Mouse (Mus musculus): Measurements from ENCODE around the gene Plch2.

The Plch2 gene

DNA sequence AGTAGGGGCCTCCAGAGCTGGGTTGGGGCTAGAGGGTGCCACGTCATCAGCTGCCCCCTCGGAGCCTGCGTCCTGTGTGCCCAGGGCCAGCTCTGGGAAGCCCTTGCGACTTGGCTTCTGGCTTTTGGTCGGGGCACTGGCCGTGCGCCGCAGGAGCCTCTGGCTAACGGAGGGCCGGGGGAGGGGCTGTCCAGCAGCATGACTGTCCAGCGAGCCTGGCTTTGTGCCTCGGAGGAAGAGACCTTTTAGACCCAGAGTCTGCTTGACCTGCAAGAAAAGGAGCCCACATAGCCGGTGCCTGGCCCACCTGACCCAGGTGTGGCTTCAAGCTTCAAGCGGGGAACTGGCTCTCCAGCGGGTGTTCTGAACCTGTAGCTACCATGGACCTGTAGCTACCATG, 69.8 kb downstream of the Plch2 start:
- no peak for DNase-seq (ENCODE audit: low spot score in 2 of 2)

DNA sequence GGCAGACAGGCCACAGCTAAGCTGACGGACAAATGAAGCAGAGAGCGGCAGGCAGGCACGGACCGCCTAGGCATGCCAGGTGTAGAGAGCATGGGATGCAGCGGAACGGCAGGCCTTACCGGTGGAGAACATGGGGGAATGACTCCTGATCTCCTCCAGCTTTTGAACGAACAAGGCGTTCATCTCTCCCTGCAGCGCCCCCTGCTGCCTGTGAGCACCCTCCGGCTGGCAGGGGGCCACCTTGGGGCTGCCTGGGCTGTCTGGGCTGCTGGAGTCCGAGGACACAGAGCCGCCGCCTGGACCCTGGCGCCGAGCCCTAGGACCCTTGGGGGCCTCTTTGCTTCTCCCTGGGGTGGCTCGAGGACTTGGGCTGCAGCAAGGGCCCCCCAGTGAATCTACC, 70.5 kb downstream of the Plch2 start:
- DNase-seq (ENCODE audit: low spot score in 2 of 2), result peak; percentile 77 to 92

DNA sequence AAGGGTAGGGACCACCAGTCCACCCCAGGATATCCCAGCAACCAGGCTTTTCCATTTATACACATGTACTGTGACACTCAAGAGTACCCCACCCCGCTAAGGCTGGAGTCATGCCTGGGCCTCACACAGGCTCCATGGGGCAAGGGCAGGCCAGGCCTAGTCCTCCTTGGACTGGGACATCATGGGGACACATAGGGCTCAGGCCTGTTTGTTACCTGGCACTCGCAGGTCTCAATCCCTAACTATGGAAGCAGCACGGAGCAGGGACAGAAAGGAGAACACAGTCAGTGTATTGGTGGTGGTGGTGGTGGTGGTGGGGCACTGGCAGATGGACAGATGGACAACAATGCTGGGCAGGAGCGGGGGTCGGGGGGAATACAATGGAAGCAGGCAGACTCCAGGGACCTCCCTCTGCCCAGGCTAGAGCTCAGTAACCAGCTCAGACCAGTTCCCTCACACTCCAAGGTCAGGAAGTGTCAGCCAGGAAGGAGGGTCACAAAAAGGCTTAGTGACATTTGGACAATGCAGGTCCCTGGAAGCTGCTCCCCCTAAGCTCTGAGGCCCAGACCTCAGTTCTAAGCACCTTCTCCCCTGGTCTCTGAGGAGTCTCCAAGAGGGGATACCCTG, 71.3 kb downstream of the Plch2 start:
- DNase-seq (ENCODE audit: low spot score in 2 of 2), result no peak

DNA sequence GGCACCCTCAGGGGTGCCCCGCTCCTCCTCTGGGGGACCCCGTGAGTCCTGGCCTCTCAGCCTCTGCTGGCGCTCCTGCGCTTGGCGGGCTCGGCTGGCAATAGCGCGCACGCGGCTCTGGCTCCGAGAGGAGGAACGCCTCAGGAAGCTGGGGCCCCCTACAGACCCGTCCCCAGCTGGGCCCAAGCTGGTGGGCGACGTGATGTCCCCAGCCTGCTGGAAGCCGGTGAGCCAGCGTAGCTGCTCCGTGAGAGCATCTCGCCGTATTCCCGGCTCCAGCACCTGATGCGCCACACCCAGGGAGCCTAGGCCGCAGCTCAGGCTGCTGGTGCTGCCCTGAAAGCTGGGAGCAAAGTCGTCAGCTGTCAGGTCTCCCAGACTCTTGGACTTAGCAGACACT, 72.8 kb downstream of the Plch2 start:
- DNase-seq (ENCODE audit: low spot score in 2 of 2), result no peak

DNA sequence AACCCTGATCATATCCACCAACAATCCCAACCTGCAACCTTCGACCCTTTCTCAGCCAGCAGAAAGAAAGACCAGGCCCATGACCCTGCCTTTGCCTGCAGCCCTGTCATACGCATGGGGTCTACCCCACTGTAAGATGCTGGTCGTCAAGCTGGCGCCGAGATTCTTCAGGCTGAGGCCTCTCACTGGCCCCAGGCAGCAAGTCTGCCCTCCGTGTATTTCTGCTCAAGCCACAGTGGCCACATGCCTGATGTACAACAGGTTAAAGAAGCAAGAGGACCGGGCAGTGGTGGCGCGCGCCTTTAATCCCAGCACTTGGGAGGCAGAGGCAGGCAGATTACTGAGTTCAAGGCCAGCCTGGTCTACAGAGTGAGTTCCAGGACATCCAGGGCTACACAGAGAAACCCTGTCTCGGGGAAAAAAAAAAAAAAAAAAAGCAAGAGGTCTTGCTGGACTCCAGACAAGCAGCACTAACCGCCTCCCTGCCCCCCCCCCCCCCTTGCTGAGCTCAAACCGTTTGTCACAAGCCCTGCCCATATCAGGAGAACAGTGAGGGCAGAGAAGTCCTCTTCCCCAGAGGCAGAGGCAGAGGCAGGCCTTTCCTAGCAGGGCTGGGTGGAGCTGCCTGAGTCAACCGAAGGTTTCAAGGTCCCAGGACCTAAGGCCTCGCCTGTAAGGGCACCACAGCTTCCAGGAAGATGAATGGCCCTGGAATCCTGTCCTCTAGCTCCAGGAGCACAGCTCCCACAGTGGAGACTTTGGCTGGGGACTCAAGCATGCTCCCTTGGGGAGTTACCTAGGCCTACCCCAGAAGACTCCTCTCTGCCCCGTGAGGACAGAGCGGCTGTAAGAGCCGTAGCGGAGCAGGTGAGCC, 74.1 kb downstream of the Plch2 start:
- no peak for DNase-seq (ENCODE audit: low spot score in 2 of 2)

DNA sequence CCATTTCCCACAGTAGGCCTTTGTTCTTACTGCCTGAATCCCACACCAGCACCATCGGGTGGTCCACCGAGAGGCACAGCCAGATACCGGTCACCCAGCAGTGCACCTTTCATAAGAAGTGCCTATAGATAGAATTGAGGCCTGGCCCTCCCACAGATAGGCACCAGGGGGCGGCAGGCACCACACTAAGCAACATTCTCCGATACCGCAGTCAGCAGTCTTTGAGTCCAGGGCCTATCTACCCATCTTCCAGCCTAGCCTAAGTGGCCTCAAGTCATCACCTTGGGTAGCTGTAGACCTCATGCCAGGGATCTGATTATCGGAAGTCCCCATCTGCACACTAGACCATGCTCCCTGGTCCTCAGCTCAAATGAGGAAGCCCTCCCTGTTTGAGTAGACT, 75.1 kb downstream of the Plch2 start:
- peak; percentile 53 to 77 for DNase-seq (ENCODE audit: low spot score in 2 of 2)

DNA sequence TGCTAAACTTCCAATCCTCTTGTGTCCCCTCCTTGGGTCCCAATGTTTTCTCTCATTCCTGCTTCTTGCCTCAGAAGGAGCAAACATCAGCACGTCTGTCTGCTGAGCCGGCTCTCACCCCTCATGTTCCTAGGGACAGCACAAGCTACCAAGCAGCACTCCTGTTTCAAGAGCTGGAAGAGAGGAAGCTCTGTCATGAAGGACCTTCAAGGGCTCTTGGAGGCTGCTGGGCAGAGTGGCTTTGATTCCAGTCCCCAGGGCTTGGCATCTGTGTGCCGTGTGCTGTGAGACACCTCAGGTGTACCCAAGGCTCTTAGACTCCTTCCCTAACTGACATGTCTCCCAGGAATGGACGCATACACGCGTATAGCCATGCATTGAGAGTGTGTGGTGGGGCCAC, 75.5 kb downstream of the Plch2 start:
- no peak for DNase-seq (ENCODE audit: low spot score in 2 of 2)

DNA sequence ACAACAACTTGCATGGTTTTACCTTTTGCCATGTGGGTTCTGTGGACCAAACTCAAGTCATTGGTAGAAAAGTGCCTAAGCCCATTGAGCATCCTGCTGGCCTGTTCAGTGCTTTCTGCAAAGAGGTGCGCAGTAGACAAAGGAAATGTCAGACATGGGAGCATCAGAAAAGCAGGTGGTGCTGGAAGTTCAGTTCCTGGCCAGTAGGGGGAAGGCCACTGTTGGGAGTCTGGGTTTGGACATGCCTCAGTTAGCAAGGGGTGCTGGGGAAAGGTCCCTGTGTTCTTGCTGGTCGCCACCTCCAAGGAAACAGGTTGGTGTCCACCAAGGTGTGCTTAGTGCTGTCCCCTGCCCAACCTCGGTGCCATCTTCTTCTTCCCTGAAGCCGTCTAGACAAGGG, 76.5 kb downstream of the Plch2 start:
- no peak for DNase-seq (ENCODE audit: low spot score in 2 of 2)

DNA sequence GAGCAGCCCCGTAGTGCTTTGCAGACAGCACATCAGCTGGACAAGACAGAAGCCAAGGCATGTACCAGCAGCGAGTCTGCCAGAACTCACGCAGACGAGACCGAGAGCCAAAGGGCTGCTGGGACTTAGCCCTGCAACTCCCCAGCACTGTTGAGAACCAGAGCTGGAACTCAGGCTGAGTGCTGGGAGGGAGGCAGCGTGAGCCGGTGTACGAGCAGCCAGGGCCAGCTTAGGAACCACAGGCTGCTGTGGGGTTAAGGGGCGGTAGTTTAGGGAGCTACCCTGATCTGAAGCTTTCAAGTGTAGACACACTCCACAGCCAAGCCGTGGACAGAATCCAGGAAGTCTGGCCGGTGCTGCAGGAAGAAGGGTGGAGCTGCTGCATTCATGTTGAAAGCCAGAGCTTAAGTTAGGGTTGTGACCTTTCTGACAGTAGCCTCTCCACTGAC, 82.4 kb downstream of the Plch2 start:
- DNase-seq (ENCODE audit: low spot score in 2 of 2), result no peak

DNA sequence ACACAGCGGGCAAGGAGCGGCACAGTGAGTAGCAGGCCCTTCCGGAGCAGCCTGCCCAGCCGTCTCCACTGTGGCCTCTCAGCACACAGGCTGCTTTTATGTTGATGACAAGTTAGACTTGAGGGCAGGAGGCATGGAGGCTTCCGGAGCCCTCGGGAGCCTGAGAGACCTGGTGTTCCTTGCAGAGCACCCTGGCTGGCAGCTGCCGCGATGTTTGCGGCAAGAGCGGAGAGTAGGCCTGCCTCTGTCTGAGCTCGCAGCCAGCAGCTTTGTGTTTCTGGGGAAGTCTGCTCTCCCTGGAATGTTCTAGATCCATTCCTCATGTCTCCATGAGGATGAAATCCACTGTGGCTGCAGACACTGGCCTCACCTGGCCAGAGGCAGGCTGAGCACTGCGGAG, 84.0 kb downstream of the Plch2 start:
- no peak for DNase-seq (ENCODE audit: low spot score in 2 of 2)

DNA sequence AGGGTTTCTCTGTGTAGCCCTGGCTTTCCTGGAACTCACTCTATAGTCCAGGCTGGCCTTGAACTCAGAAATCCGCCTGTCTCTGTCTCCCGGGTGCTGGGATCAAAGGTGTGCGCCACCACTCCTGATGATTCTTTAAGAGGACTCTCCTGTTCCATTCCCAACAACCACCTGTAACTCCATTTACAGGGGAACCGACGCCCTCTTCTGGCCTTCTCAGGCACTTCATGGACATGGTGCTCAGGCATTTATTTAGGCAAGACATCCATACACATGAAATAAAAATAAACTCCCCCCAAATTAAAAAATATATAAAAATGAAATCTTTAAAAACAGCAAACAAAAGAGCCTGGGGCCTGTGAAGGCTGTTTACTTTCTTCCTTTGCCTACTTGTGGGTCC, 89.4 kb downstream of the Plch2 start:
- peak; percentile 61 to 80 for DNase-seq (ENCODE audit: low spot score in 2 of 2)

DNA sequence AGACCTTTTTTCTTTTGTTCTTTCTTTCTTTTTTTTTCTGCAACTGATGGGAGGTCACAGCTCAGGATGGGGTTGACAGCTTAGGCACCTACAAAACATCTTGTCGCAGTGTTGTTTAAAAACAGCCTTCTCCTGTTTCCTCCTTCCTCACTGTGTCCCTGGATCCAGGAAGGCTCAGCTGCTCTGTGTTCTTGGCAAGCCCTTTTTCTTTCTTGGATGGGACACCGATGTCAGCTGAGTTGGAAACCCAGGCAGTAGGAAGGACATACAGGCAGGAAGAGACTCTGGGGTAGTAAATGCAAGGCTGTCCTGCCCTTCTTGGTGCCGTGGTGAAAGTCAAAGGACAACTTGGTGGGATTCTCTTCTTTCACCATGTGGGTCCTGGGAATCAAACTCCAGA, 90.7 kb downstream of the Plch2 start:
- DNase-seq (ENCODE audit: low spot score in 2 of 2), result no peak

DNA sequence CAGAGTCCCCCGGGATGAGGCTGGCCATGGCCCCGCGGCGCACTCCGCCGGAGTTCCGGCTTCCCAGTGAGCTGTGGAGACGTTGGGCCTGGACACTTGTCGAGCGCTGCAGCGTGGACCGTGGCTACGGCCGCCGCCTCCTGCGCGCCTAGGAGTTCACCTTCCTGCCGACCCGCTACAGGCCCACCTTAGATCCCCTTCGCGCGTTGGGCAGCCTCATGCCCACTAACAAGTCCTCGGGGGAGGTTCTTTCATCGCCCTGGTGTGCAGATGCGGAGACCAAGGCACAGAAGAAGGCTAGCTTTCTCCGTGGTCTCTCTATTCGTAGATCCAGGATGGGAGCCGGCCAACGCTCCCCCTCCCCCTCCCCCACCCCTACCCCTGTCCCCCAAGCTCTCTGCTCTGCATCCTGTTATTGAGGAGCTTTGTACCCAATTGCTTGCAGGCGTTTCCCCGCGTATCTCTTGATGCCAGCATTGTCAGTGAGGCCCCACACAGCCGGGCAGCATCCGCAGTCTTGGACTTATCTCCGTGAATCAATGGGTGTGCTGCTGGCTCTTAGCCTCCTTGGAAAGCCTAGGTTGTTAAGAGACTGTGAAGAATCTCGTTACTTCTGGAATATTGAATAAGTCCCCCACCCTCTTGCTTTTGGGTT, 91.9 kb downstream of the Plch2 start:
- DNase-seq (ENCODE audit: low spot score in 2 of 2), result peak; percentile 64 to 79

DNA sequence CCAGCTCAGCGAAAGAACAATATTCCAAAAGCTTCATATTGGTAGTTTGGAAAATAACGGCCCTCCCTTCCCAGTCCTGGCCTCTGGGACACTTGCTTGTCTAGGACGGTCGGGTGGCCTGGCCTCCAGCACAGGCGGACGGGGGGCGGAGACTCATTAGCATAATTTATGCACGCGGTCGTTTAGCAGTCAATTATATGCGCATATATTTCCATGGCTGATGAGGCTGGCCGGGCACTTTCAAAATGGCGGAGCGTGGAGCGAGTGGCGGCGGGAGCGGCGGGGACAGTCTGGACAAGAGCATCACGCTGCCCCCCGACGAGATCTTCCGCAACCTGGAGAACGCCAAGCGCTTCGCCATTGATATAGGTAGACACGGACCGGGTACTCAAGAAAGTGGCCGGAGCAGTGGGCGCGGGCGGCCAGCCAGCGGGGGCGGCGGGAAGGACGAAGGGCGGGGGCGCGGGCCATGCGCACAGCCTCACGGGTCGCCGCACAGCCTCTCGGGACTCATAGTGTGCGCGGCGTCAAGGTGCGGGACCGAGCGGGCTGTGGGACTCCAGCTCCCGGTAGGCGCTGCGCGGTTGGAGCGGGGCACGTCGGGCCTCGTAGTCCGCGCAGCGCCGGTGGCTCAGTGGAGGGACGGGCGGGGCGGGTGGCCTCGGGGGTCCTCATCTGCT, 92.5 kb downstream of the Plch2 start, which contains the start of gene Pank4:
Gene Pank4, plus strand, starts transcription at position 223 of the 680 bp plus-strand sequence.
- peak; percentile 91 to 94 for DNase-seq (ENCODE audit: low spot score in 2 of 2)

DNA sequence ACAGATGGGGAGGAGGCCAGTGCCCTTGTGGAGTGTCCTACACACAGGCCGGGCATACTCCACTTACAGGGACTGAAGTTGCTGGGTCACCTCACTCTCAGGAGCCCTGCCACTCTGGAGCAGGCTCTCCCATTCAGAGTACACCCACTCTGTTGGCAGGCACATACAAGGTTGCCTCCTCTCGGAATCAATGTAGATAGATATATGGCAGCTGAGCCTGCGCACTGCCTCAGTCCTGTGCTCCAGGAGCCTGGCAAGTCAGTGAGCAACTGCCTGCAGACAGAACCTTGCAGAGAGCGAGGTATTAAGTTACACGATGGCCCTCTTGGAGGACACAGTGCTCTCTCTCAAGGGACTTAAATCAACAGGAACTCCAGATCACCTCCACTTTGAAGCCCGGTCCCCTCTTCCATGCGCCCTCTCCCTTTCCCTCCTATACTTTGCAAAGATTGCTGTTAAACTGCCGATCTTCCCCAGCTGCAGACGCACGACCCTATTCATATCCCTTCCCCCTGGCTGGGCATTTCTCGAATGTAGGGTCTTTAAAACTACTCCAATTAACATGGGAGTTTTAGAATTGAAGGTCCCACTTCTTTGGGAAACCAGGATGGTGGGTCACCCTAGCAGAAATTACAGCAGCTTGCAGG, 93.3 kb downstream of the Plch2 start:
- no peak for DNase-seq (ENCODE audit: low spot score in 2 of 2)

DNA sequence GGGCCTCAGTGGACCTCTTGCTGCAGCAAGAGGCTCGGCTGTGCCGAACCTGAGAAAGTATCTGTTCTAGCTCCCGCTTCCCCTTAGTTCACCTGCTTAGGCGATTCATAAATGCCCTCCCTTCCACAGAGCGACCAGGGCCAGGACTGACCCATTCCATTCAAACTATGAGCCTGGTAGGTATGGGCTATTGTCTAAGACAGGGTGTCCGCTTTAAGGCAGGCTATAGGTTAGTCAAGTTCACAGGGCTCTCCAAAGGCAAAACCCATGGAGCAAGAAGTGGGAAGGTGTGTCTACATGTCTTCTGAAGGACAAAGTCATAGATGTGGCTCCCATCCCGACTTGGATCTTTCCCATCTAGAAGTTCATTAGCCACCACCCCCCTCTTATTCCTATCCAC, 93.9 kb downstream of the Plch2 start:
- DNase-seq (ENCODE audit: low spot score in 2 of 2), result no peak

DNA sequence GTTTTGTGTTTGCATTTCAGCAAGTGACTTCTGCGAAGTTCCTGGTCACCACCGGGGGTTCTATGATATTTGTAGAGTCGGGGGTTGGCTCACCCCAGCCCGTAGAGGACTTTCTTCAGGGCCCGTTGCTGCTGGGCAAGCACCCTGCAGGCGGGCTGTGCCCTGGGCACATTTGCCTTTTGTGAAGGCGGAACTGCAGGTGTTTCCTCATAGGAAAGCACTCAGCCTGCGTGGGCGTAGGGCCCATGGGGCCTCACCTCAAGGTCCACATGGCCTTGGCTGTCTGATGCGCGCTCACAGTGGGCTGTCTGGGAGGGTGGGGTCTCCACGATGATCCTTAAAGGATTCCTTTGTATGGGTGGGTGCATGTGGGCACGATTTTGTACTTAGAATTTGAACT, 94.7 kb downstream of the Plch2 start:
- DNase-seq (ENCODE audit: low spot score in 2 of 2), result peak; percentile 77 to 88

DNA sequence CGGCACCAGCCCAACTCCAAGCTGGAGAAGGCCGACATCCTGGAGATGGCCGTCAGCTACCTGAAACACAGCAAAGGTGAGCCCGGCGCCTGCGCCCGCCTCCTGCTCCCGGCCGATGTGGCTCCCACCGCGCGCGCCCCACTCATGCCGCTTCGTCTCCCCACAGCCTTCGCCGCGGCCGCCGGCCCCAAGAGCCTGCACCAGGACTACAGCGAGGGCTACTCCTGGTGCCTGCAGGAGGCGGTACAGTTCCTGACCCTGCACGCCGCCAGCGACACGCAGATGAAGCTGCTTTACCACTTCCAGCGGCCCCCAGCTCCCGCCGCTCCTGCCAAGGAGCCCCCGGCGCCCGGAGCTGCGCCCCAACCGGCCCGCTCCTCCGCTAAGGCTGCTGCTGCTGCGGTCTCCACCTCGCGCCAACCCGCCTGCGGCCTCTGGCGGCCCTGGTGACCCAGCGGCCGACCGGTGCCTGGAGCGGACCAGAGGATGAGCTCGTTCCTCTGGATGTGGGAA, 95.3 kb downstream of the Plch2 start:
- DNase-seq (ENCODE audit: low spot score in 2 of 2), result peak; percentile 60 to 85

DNA sequence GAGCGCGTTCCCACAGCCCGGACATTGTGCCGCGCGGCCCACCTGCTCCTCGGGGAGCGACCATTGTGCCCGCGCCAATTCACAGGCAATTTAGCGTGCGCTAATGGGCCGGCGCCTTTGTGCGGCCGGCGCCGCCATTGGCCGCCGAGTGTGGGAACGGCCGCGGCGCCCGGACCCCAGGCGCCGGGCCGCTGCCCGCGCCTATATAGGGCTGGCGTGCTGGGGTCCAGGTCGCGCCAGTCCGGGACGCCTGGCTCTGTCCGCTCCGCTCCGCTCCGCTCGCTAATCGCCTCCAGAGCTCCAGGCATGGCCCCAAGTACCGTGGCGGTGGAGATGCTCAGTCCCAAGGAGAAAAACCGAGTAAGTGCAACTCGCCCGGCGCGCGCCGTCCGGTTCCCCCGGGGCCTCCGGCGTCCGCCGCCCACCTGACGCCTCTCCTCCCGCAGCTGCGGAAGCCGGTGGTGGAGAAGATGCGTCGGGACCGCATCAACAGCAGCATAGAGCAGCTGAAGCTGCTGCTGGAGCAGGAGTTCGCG, 95.8 kb downstream of the Plch2 start, which contains the start of gene Hes5:
Gene Hes5, plus strand, starts transcription at position 234 of the 536 bp plus-strand sequence.
- DNase-seq (ENCODE audit: low spot score in 2 of 2), result peak in 1 of 2 experiments; percentile 79

DNA sequence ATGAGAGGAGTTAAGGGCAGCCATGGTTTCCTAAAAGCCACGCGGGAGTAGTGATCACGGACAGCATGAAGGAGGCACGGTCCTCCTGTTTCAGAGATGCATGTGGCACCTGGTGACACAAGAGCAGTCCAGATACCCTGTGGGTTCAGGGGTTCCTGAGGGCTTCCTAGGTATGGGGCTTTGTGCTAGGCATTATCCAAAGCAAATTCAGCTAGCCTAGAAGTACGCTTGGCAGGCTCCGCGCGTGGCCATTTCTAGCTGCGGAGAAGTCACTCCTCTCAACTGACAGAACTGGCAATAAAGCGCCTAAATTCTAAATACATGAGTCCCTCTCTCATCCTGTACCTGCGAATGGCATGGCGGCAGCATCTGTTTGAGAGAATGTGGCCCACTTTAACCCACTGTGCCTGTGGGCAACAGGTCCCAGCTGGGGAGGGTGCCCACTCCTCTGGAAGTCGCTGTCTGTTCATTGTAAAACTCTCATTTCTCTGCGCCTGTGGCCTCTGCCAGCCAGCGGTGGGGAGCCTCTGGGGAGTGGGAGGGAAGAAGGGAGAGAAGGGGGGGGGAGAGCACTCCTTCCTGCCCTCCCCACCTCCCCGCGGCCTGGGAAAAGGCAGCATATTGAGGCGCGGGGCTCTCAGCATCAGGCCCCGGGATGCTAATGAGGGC, 96.4 kb downstream of the Plch2 start:
- no peak for DNase-seq (ENCODE audit: low spot score in 2 of 2)

Data from spleen, postnatal 4 days (tissue).